Mouse (Mus musculus): ENCODE data around the gene Hpse2. TPM values are rescaled to one million over a fixed set of nuclear protein-coding genes. Genes with fewer than 3 reads are reported as not detected.
A peak's percentile ranks its signal among the peaks of the same experiment; 100 is the strongest.
"Not testable (repeated sequence)": the region's sequence is repeated elsewhere in the genome, so short reads cannot be mapped to it uniquely, and the experiment has no call there.

The Hpse2 gene
- total RNA-seq (2021), result under 1 TPM; 0.53 to 0.57 TPM

DNA sequence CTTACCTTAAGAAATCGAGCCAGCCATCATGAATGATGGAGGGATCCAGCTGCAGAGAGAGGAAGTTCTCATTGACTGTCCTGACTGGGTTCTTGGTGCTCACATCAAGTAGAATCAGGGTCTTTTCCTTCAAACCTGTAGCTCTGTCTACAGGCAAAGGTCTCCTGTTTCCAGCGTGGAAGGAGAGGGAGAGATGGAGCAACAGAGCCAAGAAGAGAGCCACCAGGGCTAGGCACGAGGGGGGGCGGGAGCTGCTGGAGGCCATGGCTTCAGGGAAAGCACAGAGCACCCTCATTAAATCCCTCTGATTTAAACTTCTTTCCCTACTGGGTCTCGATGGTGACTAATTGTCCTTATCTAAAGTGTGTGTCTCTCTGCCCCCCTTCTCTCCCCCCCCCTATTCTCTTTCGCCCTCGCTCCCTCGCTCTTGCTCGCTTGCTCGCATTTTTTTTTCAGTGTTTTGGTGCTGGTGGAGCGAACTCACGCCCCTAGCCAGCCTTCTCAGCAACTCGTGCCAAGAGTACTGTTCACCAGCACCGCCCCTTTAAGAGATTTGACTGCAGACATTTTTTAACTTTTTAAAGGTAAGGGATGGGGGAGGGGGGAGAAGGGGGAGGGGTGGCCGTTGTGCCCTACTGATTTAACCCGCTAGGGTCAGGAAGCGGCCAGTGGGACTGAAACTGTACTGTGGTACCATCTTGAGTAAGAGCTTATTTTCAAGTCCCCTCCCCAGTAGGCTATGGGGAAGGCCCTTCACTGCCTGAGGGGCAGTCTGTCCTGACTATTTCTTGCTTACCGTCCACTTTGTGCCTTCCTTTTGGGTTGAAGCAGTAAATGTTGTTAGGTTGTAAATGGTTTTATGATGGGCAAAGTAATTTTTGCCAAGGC is at the start of gene Hpse2:
Hpse2 (minus strand) TSS at position 339 of the 888 bp plus-strand sequence.
- intact Hi-C loops (cut with DNase I), result no loop called here
- peak; percentile 4 to 19 for DNase-seq

DNA sequence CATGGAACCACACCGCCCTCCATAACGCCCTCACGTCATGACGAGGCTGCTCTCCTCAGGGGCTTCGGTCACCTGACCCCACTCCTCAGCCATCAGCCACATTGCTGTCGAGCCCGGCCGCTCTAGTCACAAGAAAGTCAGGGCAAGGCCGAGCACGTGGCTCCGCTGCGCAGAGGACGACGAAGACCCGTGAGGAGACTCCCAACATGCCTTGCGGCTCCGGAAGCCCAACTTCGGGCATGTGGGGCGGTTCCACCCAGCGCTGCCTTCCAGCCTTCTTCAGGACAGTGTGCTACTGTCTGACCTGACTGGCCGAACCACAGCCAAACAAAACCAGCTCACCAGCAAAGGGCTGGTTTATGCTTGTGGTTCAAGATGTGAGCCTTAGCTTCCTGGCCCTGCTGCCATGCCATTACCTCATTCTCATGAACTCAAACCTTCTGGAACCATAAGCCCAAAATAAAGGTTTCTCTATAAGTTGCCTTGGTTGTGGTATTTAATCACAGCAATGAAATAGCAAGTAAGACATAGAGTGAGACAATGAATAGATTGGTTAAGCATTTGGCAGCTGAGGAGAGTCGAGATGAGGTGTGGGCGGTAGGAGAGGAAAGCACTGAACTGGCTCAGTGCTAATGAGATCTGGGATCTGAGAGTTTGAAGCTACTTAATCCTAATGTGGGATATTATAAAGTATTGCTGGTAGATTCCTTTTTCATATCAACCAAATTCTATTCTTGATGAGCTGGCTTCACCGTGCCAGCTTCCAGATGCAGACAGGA is 39.5 kb upstream of the Hpse2 start:
- intact Hi-C loops (cut with DNase I), result no loop called here
- DNase-seq, result no peak

DNA sequence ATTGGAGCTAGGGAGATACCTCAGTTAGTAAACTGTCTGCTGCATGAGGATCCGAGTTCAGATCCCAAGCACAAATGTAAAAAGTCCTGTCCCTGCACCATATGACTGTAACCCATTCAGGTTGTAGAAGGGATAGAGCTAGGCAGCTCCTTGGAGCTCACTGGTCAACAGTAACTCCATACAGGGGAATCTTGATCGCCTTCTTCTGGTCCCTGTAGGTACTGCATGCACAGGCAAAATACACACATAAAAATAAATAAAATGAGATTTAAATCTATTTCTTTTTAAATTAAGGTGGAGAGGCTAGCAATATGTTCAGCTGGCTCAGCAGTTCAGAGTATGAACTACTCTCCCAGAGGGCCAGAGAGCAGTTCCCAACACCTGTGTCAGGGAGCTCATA is 35.9 kb upstream of the Hpse2 start:
- no peak for DNase-seq
- intact Hi-C loops (cut with DNase I), result no loop called here

DNA sequence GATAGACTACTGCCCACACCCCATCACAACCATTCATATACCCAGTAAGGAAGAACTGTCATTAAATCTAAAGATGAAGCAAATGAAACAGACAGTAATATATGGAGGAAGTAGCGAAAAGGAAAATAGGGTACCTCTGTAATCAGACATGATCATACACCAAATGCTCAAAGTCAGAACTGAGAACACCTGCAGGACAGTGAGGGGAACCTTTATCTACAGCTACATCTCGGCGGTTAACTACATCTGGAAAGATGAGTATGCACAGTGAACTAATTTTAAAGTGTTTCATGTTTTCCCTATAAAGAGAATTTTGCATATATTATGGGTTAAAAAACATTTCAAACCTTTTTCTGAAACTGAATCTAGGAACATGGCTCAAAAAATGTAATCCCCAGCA is 32.4 kb upstream of the Hpse2 start:
- no peak for DNase-seq
- intact Hi-C loops (cut with DNase I), result no loop called here

DNA sequence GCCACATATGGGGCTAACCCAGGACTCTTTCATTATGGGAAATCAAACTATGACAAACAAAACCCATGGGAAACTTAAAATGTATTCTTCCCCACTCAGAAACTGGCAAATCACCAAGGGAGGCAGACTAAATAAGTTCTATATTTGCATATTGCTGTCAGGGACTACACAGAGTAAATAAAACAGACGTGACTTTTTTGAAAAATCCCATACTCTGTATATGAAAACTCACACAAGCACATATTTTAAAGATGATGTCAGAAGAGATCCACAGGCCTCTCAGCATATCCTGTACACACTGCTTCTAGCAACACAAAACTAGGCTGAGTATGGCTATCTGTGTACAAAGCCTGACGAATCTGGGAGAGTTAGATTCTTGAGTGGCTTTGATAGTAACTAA is 27.4 kb upstream of the Hpse2 start:
- no peak for DNase-seq
- intact Hi-C loops (cut with DNase I), result no loop called here

DNA sequence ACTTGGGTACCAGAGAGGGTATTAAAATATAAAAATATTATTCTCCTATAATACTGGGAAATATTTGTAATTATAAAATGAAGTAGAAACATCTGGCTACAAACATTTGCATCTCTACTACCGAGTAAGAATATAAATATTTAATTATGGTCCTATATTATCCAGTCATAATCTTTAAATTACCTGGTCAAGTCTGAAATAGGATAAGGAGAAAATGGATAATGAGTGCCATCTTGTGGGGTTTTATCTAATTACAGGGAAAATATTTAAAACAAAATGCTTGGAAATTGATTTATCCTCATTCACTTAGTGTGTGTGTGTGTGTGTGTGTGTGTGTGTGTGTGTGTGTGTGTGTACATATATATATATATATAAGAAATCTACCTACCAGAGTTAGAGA is 19.0 kb upstream of the Hpse2 start:
- intact Hi-C loops (cut with DNase I), result no loop called here
- no peak for DNase-seq

DNA sequence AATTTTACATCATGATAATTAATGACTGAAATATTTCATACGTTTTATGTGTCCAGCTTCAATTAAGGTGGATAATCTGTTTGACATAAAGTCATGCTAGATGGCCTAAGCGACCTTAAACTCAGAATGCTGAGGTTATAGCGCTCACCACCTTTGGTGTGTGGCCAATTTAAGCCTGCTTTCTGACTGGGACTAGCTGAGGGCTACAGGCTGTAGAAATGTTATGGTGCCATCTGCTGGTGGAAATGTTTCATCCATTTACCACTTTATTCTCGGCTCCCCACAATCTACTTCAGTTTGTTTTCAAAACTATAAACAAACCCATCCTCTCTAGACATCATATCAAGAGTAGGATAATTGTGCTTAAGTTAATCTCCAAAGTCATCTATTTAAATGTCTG is 8.2 kb upstream of the Hpse2 start:
- peak; percentile 48 to 74 for DNase-seq

DNA sequence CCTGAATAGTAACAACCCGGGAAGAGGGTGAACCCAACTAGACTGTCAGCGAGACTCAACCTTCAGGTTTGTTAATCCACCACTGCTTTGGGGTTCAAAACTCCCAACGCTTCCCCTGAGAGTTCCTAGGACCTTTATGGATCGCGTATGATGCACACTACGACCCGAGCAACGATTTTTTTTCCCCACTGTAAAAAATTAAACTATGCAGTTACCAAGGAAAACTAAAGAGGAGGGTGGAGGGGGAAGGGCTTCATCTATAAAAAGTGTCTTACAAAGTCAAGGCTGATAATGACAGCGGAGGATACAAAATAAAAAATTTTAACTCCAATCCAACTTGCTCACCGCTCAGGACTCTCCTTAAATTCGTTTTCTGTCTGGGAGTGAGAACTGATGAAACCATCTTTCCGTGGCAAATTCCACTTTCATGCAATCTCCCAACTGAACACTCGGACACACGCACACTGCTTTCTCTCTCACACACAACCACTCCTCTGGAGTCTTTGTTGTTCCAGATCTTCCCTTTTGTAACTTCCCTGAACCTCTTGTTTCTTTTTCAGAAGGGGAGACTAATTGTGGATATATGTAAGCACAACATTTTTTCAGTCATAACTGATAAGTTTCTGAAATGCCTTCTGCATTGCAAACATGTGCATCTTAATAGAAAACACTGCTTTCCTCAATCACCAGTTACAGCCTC is 934 bp downstream of the Hpse2 start:
- intact Hi-C loops (cut with DNase I), result no loop called here
- peak in 1 of 2 experiments; percentile 2 for DNase-seq

More for the DNA sequence above, 8.2 kb upstream of the Hpse2 start:
- intact Hi-C loops (cut with DNase I), result loop anchor here (1.0 to 2.0 kb wide), 2 partner anchors 370 to 601 kb away; no protein-coding TSS in a partner anchor

DNA sequence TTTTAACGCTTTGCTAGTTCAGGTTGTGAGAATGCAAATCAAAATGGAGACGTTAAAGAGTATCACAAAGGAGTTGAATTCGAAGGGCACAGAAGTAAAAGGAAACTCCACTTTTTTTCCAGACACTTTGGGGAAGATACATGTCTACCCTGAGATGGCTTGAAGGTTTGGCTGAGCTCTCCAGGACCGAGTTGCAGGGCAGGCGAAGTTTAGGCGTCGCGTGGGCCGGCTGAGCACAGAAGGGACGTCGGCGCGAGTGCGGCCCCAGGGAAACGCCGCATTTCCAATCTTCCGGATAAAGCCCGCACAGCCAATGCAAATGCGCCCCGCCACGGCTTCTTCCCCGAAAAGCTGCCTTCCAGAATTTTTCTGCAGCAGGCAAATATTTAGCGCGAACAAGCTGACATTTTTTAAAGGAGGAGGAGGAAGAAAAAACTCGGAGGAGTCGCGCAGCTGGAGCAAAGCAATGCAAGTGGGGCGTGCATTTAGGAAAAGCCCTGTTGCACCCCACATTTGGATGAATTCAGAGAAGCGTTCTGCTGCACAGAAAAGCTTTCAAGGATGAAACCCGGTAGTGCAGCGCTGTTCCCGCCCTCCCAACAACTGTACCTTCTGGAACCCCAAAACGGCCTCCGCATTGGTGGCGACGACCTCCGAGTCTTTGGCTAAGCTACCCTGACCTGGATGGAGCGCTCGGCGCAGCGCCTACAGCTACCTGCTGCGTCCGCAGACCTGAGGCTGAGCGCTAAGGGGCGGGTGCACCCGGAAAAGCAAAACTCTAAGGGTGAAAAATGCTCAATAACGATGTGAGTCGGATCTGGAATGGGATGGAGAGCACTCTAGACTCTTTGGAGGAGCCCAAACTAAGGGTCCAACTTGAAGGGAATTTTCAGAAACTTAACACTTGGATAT is 1.9 kb downstream of the Hpse2 start:
- DNase-seq, result peak; percentile 11 to 12
- intact Hi-C loops (cut with DNase I), result no loop called here

DNA sequence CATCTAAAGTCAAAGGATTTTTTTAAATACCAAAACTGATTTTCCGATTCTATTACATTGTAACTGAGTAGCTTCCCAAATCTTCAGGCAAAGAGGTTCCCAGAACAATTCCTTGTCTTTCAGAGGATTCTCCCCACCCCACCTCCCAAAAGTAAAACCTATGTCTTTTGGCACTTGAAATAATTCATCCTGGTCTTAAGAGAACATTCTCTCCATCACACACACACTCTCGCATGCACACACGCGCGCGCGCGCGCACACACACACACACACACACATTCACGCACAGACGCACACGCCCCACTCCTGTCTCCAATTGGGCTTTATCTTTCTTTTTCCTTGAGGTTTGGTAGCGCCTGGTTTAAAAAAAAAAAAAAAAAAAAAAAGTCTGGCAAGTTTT is 2.7 kb downstream of the Hpse2 start:
- intact Hi-C loops (cut with DNase I), result no loop called here
- DNase-seq, result peak in 1 of 2 experiments; percentile 9

DNA sequence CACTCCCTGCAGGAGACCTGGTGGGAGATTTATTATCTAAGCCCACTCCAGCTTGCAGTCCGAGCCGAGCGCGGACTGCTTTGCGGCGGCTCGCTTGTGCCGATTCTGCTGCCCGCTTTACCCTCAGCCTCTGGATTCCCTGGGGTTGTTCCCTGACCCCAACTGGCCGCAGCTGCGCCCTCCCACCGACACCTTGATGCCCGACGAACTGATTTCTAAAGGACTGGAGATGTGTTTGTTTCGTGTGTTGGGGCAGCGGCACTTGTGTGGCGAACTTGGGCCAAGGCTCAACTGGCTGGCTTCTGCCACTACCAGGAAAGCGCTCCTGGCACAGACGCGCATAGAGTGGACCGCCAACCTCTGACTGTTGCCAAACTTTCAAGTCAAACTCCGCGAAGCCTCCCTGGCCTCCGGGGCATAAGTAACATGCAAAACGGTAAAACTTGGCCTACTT is 3.1 kb downstream of the Hpse2 start:
- intact Hi-C loops (cut with DNase I), result no loop called here
- peak; percentile 50 to 51 for DNase-seq

DNA sequence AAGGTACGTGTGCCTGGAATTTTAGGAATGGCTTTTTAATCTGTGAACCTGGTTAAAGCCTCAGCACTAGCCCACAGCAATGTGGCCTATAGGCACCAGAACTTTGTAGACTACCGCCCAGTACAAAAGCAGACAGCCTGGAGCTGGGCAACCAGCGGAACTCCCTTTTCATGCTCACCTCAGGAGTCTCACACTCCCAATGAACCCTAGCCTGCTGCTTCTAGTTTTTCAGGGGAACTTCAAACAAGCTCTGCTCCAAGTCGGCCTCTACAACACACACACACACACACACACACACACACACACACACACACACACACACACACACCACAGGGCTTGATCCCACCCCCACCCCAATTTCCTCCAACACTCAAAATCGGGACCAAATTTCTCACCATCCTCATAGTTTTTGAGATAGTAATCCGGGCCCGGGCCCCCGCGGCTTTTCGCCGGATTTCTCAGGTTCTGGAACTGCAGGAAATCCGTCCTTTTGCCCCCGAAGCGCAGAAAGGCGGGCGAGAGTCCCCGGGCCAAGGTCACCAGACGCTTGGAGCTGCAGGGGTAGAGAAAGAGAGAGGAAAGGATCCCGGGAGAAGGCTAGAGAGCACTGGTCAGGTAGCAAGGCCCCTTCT is 3.7 kb downstream of the Hpse2 start:
- intact Hi-C loops (cut with DNase I), result no loop called here
- DNase-seq, result peak in 1 of 2 experiments; percentile 1

DNA sequence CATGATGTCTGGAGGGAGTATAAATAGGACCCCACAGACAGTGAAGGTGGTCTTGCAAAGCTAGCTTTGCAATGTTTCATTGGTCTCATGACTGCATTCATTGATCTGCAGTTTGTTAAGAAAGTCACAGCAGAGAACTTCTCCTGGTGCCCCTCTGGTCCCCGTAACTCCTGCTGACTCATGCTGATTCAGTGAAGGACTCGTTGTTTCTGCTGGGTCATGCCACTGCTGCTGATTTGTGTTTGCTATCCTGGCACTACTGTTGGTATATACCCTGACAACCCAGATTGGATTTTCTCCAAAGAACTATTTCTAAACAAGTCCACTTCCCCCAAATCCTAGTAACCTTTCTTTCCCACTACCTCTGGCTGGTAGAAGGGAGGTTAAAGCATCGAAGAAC is 29.3 kb downstream of the Hpse2 start:
- no peak for DNase-seq

DNA sequence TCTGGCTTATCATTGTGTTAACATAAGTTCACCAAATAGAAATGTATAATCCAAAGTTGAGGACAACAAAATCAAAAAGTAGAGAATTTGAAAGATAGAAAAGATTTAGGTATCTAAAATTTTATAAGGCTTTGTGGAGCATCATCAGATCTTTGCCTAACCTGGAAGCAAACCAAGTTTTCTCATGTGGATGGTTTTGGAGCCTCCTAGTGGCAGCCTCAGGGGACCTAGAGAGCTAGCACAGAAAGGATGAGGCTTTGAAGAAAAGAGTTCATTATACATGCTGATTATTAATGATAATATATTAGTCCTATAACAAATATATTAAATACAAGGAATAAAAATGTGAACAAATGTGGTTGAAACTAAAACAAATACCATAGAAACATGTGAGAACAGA is 77.0 kb downstream of the Hpse2 start:
- intact Hi-C loops (cut with DNase I), result loop anchor here (1.0 to 2.0 kb wide), 2 partner anchors 284 to 516 kb away; no protein-coding TSS in a partner anchor
- DNase-seq, result peak; percentile 40 to 44

More for the DNA sequence above, 29.3 kb downstream of the Hpse2 start:
- intact Hi-C loops (cut with DNase I), result no loop called here

DNA sequence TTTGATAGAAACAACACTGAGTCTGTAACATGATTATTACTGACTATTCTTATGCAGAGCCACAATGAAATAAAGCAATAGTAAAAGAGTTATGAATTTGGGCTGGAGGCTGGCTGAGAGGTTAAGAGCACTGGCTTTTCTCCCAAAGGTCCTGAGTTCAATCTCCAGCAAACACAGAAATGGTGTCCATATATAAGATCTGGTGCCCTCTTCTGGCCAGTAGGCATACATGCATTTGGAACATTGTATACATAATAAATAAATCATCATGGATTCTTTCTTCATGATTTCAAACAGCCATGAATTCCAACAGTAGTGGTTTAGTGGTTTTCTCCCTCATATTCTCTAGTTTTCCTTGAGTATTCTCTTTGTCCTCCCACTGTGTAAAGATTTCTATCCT is 81.4 kb downstream of the Hpse2 start:
- no peak for DNase-seq
- intact Hi-C loops (cut with DNase I), result no loop called here

DNA sequence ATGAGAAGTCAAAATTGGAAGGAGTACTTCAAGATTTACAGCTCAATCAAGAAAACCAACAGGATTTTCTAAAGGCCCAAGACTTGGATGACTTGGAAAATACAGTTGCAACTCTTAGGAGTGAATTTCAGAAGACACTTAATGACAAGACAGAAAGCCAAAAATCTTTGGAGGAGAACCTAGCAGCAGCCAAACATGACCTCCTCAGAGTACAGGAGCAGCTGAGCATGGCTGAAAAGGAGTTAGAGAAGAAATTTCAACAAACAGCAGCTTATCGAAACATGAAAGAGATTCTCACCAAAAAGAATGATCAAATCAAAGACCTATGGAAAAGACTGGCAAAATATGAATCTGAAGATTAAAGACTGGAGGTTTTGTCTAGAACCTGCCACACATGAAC is 106.8 kb downstream of the Hpse2 start:
- DNase-seq; intact Hi-C loops (cut with DNase I): not testable (repeated sequence)

DNA sequence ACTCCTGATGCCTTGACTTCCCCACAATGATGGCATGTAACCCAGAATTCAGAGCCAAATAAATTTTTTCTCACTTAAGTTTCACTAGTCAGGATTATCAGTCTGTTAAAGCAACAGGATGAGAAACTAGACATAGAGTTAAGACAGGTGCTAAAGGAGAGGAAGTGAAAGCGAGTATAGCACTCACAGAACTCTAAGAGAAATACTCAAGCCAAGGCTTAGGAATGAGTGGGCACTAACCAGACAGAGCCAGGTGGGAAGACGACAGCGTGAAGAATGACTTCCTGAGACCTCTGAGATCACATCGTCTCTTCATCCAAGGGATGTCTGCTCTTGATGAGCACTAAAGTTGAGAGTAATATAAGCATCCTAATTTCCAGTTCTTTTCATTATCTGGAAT is 144.2 kb downstream of the Hpse2 start:
- intact Hi-C loops (cut with DNase I), result no loop called here
- no peak for DNase-seq

DNA sequence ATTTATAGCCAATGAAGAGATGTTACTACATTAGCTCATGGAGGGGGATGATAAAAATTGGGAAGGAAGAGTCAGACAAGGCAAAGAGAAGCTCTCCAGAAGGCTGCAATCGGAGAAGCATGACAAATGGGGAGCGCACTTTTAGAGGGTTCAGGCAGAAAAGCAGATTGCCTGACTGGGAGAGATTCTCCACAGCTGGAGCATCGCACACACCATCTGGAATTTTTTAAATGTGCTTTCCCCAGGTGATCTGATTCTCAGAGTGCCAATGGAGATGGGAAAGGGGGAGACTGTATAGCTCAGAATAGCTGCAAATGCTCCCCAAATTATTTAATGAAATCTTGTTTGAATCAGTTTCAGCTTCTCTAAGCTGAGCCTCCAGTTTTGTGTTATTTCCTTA is 156.4 kb downstream of the Hpse2 start:
- intact Hi-C loops (cut with DNase I), result no loop called here
- DNase-seq, result no peak

DNA sequence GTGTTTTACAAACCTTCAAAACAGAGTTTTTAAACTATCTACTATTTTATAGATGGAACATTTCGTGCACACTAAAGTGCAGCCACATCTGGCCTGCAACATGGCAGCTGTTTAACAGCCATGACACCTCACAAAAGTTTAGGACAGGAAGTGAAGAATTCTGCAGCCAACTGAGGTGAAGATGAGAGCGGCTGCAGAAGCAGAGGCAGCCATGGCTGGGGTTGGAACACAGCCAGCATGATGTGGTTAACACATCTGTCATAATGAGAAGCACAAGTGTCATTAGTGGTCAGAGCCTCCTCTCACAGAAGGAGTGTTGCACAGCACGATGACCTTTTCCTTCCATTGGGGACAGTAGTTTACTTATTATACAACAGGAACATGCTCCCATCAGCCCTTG is 194.6 kb downstream of the Hpse2 start:
- DNase-seq, result peak in 1 of 2 experiments; percentile 8
- intact Hi-C loops (cut with DNase I), result no loop called here

All from heart, postnatal 10 days (tissue).